Mouse (Mus musculus): ENCODE measurements at regions not wholly inside any gene's neighbourhood (a gene's known extent, or its start where the extent isn't known, plus 50 kb on each side); places are given as distances from the start of the nearest gene placed in this dataset.
"Not testable (repeated sequence)": the region's sequence is repeated elsewhere in the genome, so short reads cannot be mapped to it uniquely, and the experiment has no call there.

- Histone ChIP-seq H3K4me2 (ENCODE audit: low read depth, low read length) (no peak overlapping the region), H3K4me3 (ENCODE audit: low read length) (no peak overlapping the region), H3K27me3 (ENCODE audit: control insufficient read depth, insufficient read depth, low read length) (no peaks in the 10 kb centered on the region), H3K27ac (ENCODE audit: low read length) (no peak overlapping the region), H3K36me3 (ENCODE audit: control insufficient read depth, insufficient read depth) (no peaks in the 10 kb centered on the region), H3K4me1 (ENCODE audit: control insufficient read depth, insufficient read depth, low read length) (no peaks in the 10 kb centered on the region), H3K9ac (ENCODE audit: low read length) (no peak overlapping the region), H3K9me3 (replicated peaks; ENCODE audit: control insufficient read depth, low read length) (no peaks in the 10 kb centered on the region)
- no peak for ATAC-seq (replicated peaks; ENCODE audit: extremely low read depth, insufficient read depth, low FRiP score)
- WGBS: 49% methylated on average over 2 of the region's 2 CpGs
Observed at GRCm38 (mm10) chr14:104410730-104411129, 57.1 kb downstream of the Pou4f1 start.

GRCm38 (mm10) chr14:104410292-104410691 lies 57.5 kb downstream of the Pou4f1 start:
- no peak overlapping the region for H3K4me3 ChIP-seq (ENCODE audit: low read length)
- no peak overlapping the region for H3K9ac ChIP-seq (ENCODE audit: low read length)
- ATAC-seq (replicated peaks; ENCODE audit: extremely low read depth, insufficient read depth, low FRiP score): no peak
- H3K4me1 ChIP-seq (ENCODE audit: control insufficient read depth, insufficient read depth, low read length): no peaks in the 10 kb centered on the region
- H3K27ac ChIP-seq (ENCODE audit: low read length): no peak overlapping the region
- no peak overlapping the region for H3K4me2 ChIP-seq (ENCODE audit: low read depth, low read length)
- H3K9me3 ChIP-seq (replicated peaks; ENCODE audit: control insufficient read depth, low read length): no peaks in the 10 kb centered on the region
- WGBS: 53% methylated on average over 6 of the region's 6 CpGs
- H3K27me3 ChIP-seq (ENCODE audit: control insufficient read depth, insufficient read depth, low read length): no peaks in the 10 kb centered on the region
- H3K36me3 ChIP-seq (ENCODE audit: control insufficient read depth, insufficient read depth): no peaks in the 10 kb centered on the region

- Histone ChIP-seq H3K27me3 (ENCODE audit: control insufficient read depth, insufficient read depth, low read length) (no peaks in the 10 kb centered on the region), H3K4me1 (ENCODE audit: control insufficient read depth, insufficient read depth, low read length) (no peaks in the 10 kb centered on the region), H3K27ac (ENCODE audit: low read length) (no peak overlapping the region), H3K9me3 (replicated peaks; ENCODE audit: control insufficient read depth, low read length) (no peaks in the 10 kb centered on the region), H3K4me2 (ENCODE audit: low read depth, low read length) (no peak overlapping the region), H3K36me3 (ENCODE audit: control insufficient read depth, insufficient read depth) (no peaks in the 10 kb centered on the region), H3K4me3 (ENCODE audit: low read length) (no peak overlapping the region), H3K9ac (ENCODE audit: low read length) (no peak overlapping the region)
- no peak for ATAC-seq (replicated peaks; ENCODE audit: extremely low read depth, insufficient read depth, low FRiP score)
- 72% methylated on average over 3 of the region's 3 CpGs for WGBS
Observed at GRCm38 (mm10) chr14:104406062-104406461, 61.7 kb downstream of the Pou4f1 start.

- 80% methylated on average over 8 of the region's 8 CpGs for WGBS
- Histone ChIP-seq H3K4me1 (ENCODE audit: control insufficient read depth, insufficient read depth, low read length) (no peaks in the 10 kb centered on the region), H3K4me2 (ENCODE audit: low read depth, low read length) (no peak overlapping the region), H3K9me3 (replicated peaks; ENCODE audit: control insufficient read depth, low read length) (no peaks in the 10 kb centered on the region; the same call in 1 of the 2 replicates), H3K9ac (ENCODE audit: low read length) (no peak overlapping the region), H3K27ac (ENCODE audit: low read length) (no peak overlapping the region), H3K27me3 (ENCODE audit: control insufficient read depth, insufficient read depth, low read length) (no peaks in the 10 kb centered on the region), H3K4me3 (ENCODE audit: low read length) (no peak overlapping the region), H3K36me3 (ENCODE audit: control insufficient read depth, insufficient read depth) (no peaks in the 10 kb centered on the region)
- ATAC-seq (replicated peaks; ENCODE audit: extremely low read depth, insufficient read depth, low FRiP score): no peak
Observed at GRCm38 (mm10) chr14:104389297-104390071, 78.3 kb downstream of the Pou4f1 start.

- Histone ChIP-seq H3K27me3 (ENCODE audit: control insufficient read depth, insufficient read depth, low read length) (no peaks in the 10 kb centered on the region), H3K4me2 (ENCODE audit: low read depth, low read length) (no peak overlapping the region), H3K9me3 (replicated peaks; ENCODE audit: control insufficient read depth, low read length) (no peaks in the 10 kb centered on the region), H3K36me3 (ENCODE audit: control insufficient read depth, insufficient read depth) (no peaks in the 10 kb centered on the region), H3K27ac (ENCODE audit: low read length) (no peak overlapping the region), H3K4me1 (ENCODE audit: control insufficient read depth, insufficient read depth, low read length) (no peaks in the 10 kb centered on the region), H3K4me3 (ENCODE audit: low read length) (no peak overlapping the region), H3K9ac (ENCODE audit: low read length) (no peak overlapping the region)
- 64% methylated on average over 2 of the region's 2 CpGs for WGBS
- no peak for ATAC-seq (replicated peaks; ENCODE audit: extremely low read depth, insufficient read depth, low FRiP score)
Observed at GRCm38 (mm10) chr14:104388879-104389278, 78.9 kb downstream of the Pou4f1 start.

GRCm38 (mm10) chr14:104380986-104381385 lies 86.8 kb downstream of the Pou4f1 start:
- Histone ChIP-seq H3K27ac (ENCODE audit: low read length) (no peak overlapping the region), H3K9me3 (replicated peaks; ENCODE audit: control insufficient read depth, low read length) (no peaks in the 10 kb centered on the region), H3K4me3 (ENCODE audit: low read length) (no peak overlapping the region), H3K4me1 (ENCODE audit: control insufficient read depth, insufficient read depth, low read length) (no peaks in the 10 kb centered on the region), H3K27me3 (ENCODE audit: control insufficient read depth, insufficient read depth, low read length) (no peaks in the 10 kb centered on the region), H3K36me3 (ENCODE audit: control insufficient read depth, insufficient read depth) (no peaks in the 10 kb centered on the region), H3K4me2 (ENCODE audit: low read depth, low read length) (no peak overlapping the region), H3K9ac (ENCODE audit: low read length) (no peak overlapping the region)
- WGBS: 62% methylated on average over 5 of the region's 5 CpGs
- ATAC-seq (replicated peaks; ENCODE audit: extremely low read depth, insufficient read depth, low FRiP score): no peak

- H3K9me3 ChIP-seq (replicated peaks; ENCODE audit: control insufficient read depth, low read length): no peaks in the 10 kb centered on the region; the same call in 1 of the 2 replicates
- H3K4me2 ChIP-seq (ENCODE audit: low read depth, low read length): no peak overlapping the region
- H3K27ac ChIP-seq (ENCODE audit: low read length): no peak overlapping the region
- H3K36me3 ChIP-seq (ENCODE audit: control insufficient read depth, insufficient read depth): no peaks in the 10 kb centered on the region
- no peak overlapping the region for H3K9ac ChIP-seq (ENCODE audit: low read length)
- H3K27me3 ChIP-seq (ENCODE audit: control insufficient read depth, insufficient read depth, low read length): no peaks in the 10 kb centered on the region
- no peak overlapping the region for H3K4me3 ChIP-seq (ENCODE audit: low read length)
- H3K4me1 ChIP-seq (ENCODE audit: control insufficient read depth, insufficient read depth, low read length): no peaks in the 10 kb centered on the region
- ATAC-seq (replicated peaks; ENCODE audit: extremely low read depth, insufficient read depth, low FRiP score): no peak
- WGBS: 68% methylated on average over 7 of the region's 7 CpGs
Observed at GRCm38 (mm10) chr14:104372776-104373175, 95.0 kb downstream of the Pou4f1 start.

GRCm38 (mm10) chr14:104356636-104357035 lies 111.2 kb downstream of the Pou4f1 start:
- WGBS: 82% methylated on average over 1 of the region's 1 CpGs
- Histone ChIP-seq H3K4me3 (ENCODE audit: low read length) (no peak overlapping the region), H3K27ac (ENCODE audit: low read length) (no peak overlapping the region), H3K9ac (ENCODE audit: low read length) (no peak overlapping the region), H3K4me2 (ENCODE audit: low read depth, low read length) (no peak overlapping the region), H3K9me3 (replicated peaks; ENCODE audit: control insufficient read depth, low read length) (no peaks in the 10 kb centered on the region), H3K4me1 (ENCODE audit: control insufficient read depth, insufficient read depth, low read length) (no peaks in the 10 kb centered on the region), H3K36me3 (ENCODE audit: control insufficient read depth, insufficient read depth) (no peaks in the 10 kb centered on the region), H3K27me3 (ENCODE audit: control insufficient read depth, insufficient read depth, low read length) (no peaks in the 10 kb centered on the region)
- ATAC-seq (replicated peaks; ENCODE audit: extremely low read depth, insufficient read depth, low FRiP score): no peak

- ATAC-seq (replicated peaks; ENCODE audit: extremely low read depth, insufficient read depth, low FRiP score); H3K9ac ChIP-seq (ENCODE audit: low read length); H3K4me1 ChIP-seq (ENCODE audit: control insufficient read depth, insufficient read depth, low read length); H3K4me3 ChIP-seq (ENCODE audit: low read length); H3K36me3 ChIP-seq (ENCODE audit: control insufficient read depth, insufficient read depth); H3K9me3 ChIP-seq (replicated peaks; ENCODE audit: control insufficient read depth, low read length); H3K27me3 ChIP-seq (ENCODE audit: control insufficient read depth, insufficient read depth, low read length); H3K27ac ChIP-seq (ENCODE audit: low read length); H3K4me2 ChIP-seq (ENCODE audit: low read depth, low read length): not testable (repeated sequence)
- WGBS: 93% methylated on average over 15 of the region's 15 CpGs
Observed at GRCm38 (mm10) chr14:104336783-104337182, 131.0 kb downstream of the Pou4f1 start.

Data from heart, embryonic 16.5 days (tissue).